Mouse (Mus musculus) kidney, postnatal 4 days (tissue): ENCODE measurements at regions not wholly inside any gene's neighbourhood (a gene's known extent, or its start where the extent isn't known, plus 50 kb on each side); places are given as distances from the start of the nearest gene placed in this dataset.
"Not testable (repeated sequence)": the region's sequence is repeated elsewhere in the genome, so short reads cannot be mapped to it uniquely, and the experiment has no call there.

Experiments used
- DNase-seq, 2 experiments: peaks; one replicate each; pipeline ENCODE4 v3.0.0; 2021; ENCODE audit warnings: mixed read lengths in 2 of 2

- peak in 1 of 2 experiments; percentile 5 for DNase-seq
These were observed 697.8 kb upstream of the Got2 start for GRCm38 (mm10) chr8:96586129-96586528.

- DNase-seq = no peak
These were observed 664.2 kb upstream of the Got2 start for GRCm38 (mm10) chr8:96552512-96552911.

GRCm38 (mm10) chr8:96550408-96550807 lies 662.1 kb upstream of the Got2 start:
- no peak for DNase-seq

GRCm38 (mm10) chr8:96548663-96549062 lies 660.3 kb upstream of the Got2 start:
- no peak for DNase-seq

- no peak for DNase-seq
These were observed 659.8 kb upstream of the Got2 start for GRCm38 (mm10) chr8:96548187-96548586.

GRCm38 (mm10) chr8:96542215-96542614 lies 653.9 kb upstream of the Got2 start:
- no peak for DNase-seq

GRCm38 (mm10) chr8:96498854-96499253 lies 610.5 kb upstream of the Got2 start:
- DNase-seq = no peak

GRCm38 (mm10) chr8:96495406-96495805 lies 607.1 kb upstream of the Got2 start:
- no peak for DNase-seq

GRCm38 (mm10) chr8:96489804-96490203 lies 601.5 kb upstream of the Got2 start:
- no peak for DNase-seq

GRCm38 (mm10) chr8:96488741-96489453 lies 600.5 kb upstream of the Got2 start:
- no peak for DNase-seq

GRCm38 (mm10) chr8:96455915-96456314 lies 567.6 kb upstream of the Got2 start:
- no peak for DNase-seq

- DNase-seq = no peak
These were observed 567.0 kb upstream of the Got2 start for GRCm38 (mm10) chr8:96455336-96455735.

GRCm38 (mm10) chr8:96429708-96430107 lies 541.4 kb upstream of the Got2 start:
- no peak for DNase-seq

- DNase-seq = peak; percentile 43 to 51
These were observed 538.6 kb upstream of the Got2 start for GRCm38 (mm10) chr8:96426900-96427299.

GRCm38 (mm10) chr8:96409601-96410000 lies 521.3 kb upstream of the Got2 start:
- no peak for DNase-seq

- DNase-seq = no peak
These were observed 516.3 kb upstream of the Got2 start for GRCm38 (mm10) chr8:96404549-96405145.

- DNase-seq = no peak
These were observed 515.3 kb upstream of the Got2 start for GRCm38 (mm10) chr8:96403669-96404068.

- not testable (repeated sequence) for DNase-seq
These were observed 511.0 kb upstream of the Got2 start for GRCm38 (mm10) chr8:96399381-96399780.

GRCm38 (mm10) chr8:96393024-96393423 lies 504.7 kb upstream of the Got2 start:
- no peak for DNase-seq

GRCm38 (mm10) chr8:96389251-96389650 lies 500.9 kb upstream of the Got2 start:
- no peak for DNase-seq

- no peak for DNase-seq
These were observed 482.2 kb upstream of the Got2 start for GRCm38 (mm10) chr8:96370500-96370899.

- DNase-seq = peak in 1 of 2 experiments; percentile 11
These were observed 474.6 kb upstream of the Got2 start for GRCm38 (mm10) chr8:96362853-96363445.

- no peak for DNase-seq
These were observed 462.3 kb upstream of the Got2 start for GRCm38 (mm10) chr8:96350531-96351069.

- no peak for DNase-seq
These were observed 461.2 kb upstream of the Got2 start for GRCm38 (mm10) chr8:96349503-96349902.
